Mouse (Mus musculus): ENCODE results near the gene Relb. TPM values are rescaled to one million over a fixed set of nuclear protein-coding genes. Genes with fewer than 3 reads are reported as not detected.

The Relb gene
- 3.5 and 4.2 TPM in 2 replicates for polyA plus RNA-seq (2016; fragmentation: Nextera tagmentation; extraction: Ambion mirVana)

GRCm38 (mm10) chr7:19629361-19629734 lies at the start of gene Relb:
Gene Relb, minus strand, starts transcription at chr7:19629438.
- H3K9me3 ChIP-seq: no peaks in the 10 kb centered on the region
- H3K4me3 ChIP-seq: peak within 1 kb of the TSS; percentile 78
- peak; percentile 93 for DNase-seq (ENCODE audit: low spot score)
- WGBS: under 1% methylated on average over 41 of the region's 41 CpGs
- peaks cover 15% of the 10 kb centered on the region for H3K4me1 ChIP-seq
- H3K36me3 ChIP-seq (replicated peaks): peaks cover 27% of the 10 kb centered on the region
- H3K27me3 ChIP-seq (replicated peaks; ENCODE audit: low read depth, poor library complexity, severe bottlenecking): no peaks in the 10 kb centered on the region
- peak within 1 kb of the TSS; percentile 75 for H3K27ac ChIP-seq (replicated peaks)

DNA sequence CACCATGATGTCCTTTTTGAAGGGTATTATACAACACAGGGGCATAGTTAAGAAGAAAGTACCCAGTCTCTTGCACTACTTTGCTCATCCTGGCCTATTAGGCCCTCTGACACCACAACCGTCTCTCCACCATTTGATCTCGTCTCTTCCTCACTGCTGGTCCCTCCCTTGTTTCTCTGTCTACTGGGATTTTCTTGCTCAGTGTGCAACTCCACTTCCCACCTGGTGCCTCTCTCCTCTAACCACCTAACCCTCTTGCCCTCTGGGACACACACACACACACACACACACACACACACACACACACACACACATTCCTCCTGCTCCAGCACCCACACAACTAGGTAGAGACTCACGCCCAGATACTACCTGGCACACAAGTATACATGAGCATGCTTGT lies 49.7 kb upstream of the Relb start:
- no peak overlapping the region for H3K4me3 ChIP-seq
- H3K4me1 ChIP-seq: no peaks in the 10 kb centered on the region
- H3K36me3 ChIP-seq (replicated peaks): no peaks in the 10 kb centered on the region
- WGBS: 87% methylated on average over 3 of the region's 3 CpGs
- H3K27ac ChIP-seq (replicated peaks): no peak overlapping the region
- no peak for DNase-seq (ENCODE audit: low spot score)
- no peaks in the 10 kb centered on the region; the same call in 1 of the 2 replicates for H3K27me3 ChIP-seq (replicated peaks; ENCODE audit: low read depth, poor library complexity, severe bottlenecking)
- H3K9me3 ChIP-seq: no peaks in the 10 kb centered on the region

GRCm38 (mm10) chr7:19677872-19678271 lies 48.6 kb upstream of the Relb start, which contains the start of gene Apoc2:
Gene Apoc2, minus strand, starts transcription at chr7:19677941.
- no peaks in the 10 kb centered on the region for H3K4me1 ChIP-seq
- H3K27me3 ChIP-seq (replicated peaks; ENCODE audit: low read depth, poor library complexity, severe bottlenecking): no peaks in the 10 kb centered on the region; the same call in 1 of the 2 replicates
- H3K4me3 ChIP-seq: no peak within 1 kb of the TSS
- H3K36me3 ChIP-seq (replicated peaks): no peaks in the 10 kb centered on the region
- H3K27ac ChIP-seq (replicated peaks): no peak within 1 kb of the TSS
- no peaks in the 10 kb centered on the region for H3K9me3 ChIP-seq
- WGBS: 69% methylated on average over 8 of the region's 8 CpGs
- DNase-seq (ENCODE audit: low spot score): no peak

- 70% methylated on average over 1 of the region's 1 CpGs for WGBS
- DNase-seq (ENCODE audit: low spot score): no peak
- no peak overlapping the region for H3K27ac ChIP-seq (replicated peaks)
- no peaks in the 10 kb centered on the region for H3K9me3 ChIP-seq
- H3K36me3 ChIP-seq (replicated peaks): no peaks in the 10 kb centered on the region
- no peaks in the 10 kb centered on the region; the same call in 1 of the 2 replicates for H3K27me3 ChIP-seq (replicated peaks; ENCODE audit: low read depth, poor library complexity, severe bottlenecking)
- no peaks in the 10 kb centered on the region for H3K4me1 ChIP-seq
- no peak overlapping the region for H3K4me3 ChIP-seq
These were observed 47.4 kb upstream of the Relb start for GRCm38 (mm10) chr7:19676662-19677061.

GRCm38 (mm10) chr7:19675824-19676223 lies 46.6 kb upstream of the Relb start:
- Histone ChIP-seq H3K36me3 (replicated peaks) (no peaks in the 10 kb centered on the region), H3K9me3 (no peaks in the 10 kb centered on the region), H3K4me1 (no peaks in the 10 kb centered on the region), H3K27me3 (replicated peaks; ENCODE audit: low read depth, poor library complexity, severe bottlenecking) (no peaks in the 10 kb centered on the region), H3K4me3 (no peak overlapping the region), H3K27ac (replicated peaks) (no peak overlapping the region)
- DNase-seq (ENCODE audit: low spot score): no peak
- 84% methylated on average over 10 of the region's 10 CpGs for WGBS

GRCm38 (mm10) chr7:19673083-19673699 lies 44.0 kb upstream of the Relb start:
- Histone ChIP-seq H3K4me1 (peaks cover 9% of the 10 kb centered on the region), H3K4me3 (no peak overlapping the region), H3K36me3 (replicated peaks) (no peaks in the 10 kb centered on the region), H3K27me3 (replicated peaks; ENCODE audit: low read depth, poor library complexity, severe bottlenecking) (no peaks in the 10 kb centered on the region), H3K27ac (replicated peaks) (no peak overlapping the region), H3K9me3 (no peaks in the 10 kb centered on the region)
- WGBS: 67% methylated on average over 14 of the region's 14 CpGs
- no peak for DNase-seq (ENCODE audit: low spot score)

- Histone ChIP-seq H3K4me3 (no peak overlapping the region), H3K27ac (replicated peaks) (no peak overlapping the region), H3K4me1 (peaks cover 9% of the 10 kb centered on the region), H3K9me3 (no peaks in the 10 kb centered on the region), H3K27me3 (replicated peaks; ENCODE audit: low read depth, poor library complexity, severe bottlenecking) (no peaks in the 10 kb centered on the region), H3K36me3 (replicated peaks) (no peaks in the 10 kb centered on the region)
- DNase-seq (ENCODE audit: low spot score): no peak
- WGBS: 70% methylated on average over 10 of the region's 10 CpGs
These were observed 42.3 kb upstream of the Relb start for GRCm38 (mm10) chr7:19671511-19671910.

GRCm38 (mm10) chr7:19668947-19669721 lies 39.9 kb upstream of the Relb start:
- Histone ChIP-seq H3K4me3 (peak overlapping the region; percentile 40), H3K27me3 (replicated peaks; ENCODE audit: low read depth, poor library complexity, severe bottlenecking) (no peaks in the 10 kb centered on the region), H3K27ac (replicated peaks) (peak overlapping the region; percentile 76), H3K36me3 (replicated peaks) (no peaks in the 10 kb centered on the region), H3K9me3 (no peaks in the 10 kb centered on the region), H3K4me1 (peaks cover 18% of the 10 kb centered on the region)
- peak; percentile 90 for DNase-seq (ENCODE audit: low spot score)
- WGBS: 10% methylated on average over 10 of the region's 10 CpGs

DNA sequence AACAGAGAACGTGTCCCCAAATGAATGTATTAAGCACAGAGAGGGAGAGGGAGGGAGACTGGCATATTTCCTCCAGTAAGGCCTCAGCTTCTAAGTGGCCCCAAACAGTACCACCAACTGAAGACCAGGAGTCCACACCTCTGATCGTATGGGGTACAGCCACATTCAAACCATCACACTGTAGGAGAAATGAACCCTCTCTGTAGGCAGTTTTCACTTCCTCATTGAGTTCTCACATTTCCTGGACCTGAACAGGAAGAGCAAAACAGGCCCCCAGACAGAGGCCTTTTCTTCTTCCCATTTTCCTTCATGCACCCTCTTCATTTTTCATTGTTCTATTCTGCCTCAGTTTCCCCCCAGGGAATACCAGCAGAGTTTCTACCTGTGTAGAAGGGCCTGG lies 38.2 kb upstream of the Relb start:
- H3K36me3 ChIP-seq (replicated peaks): peaks cover 6% of the 10 kb centered on the region
- WGBS: 80% methylated on average over 2 of the region's 2 CpGs

DNA sequence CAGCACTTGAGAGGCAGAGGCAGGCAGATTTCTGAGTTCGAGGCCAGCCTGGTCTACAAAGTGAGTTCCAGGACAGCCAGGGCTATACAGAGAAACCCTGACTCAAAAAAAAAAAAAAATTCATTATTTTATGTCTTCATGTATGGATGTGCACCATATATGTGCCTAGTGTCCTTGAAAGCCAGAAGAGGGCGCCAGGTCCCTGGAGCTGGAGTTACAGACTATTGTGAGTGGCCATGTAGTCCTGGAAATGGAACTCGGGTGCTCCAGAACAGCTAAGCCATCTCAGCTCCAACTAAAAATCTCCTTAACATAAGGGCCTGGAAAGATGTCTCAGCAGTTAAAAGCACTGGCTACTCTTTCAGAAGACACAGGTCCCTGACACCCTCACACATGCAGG lies 37.5 kb upstream of the Relb start:
- Histone ChIP-seq H3K9me3 (no peaks in the 10 kb centered on the region), H3K4me1 (peaks cover 27% of the 10 kb centered on the region), H3K4me3 (no peak overlapping the region), H3K36me3 (replicated peaks) (peaks cover 13% of the 10 kb centered on the region), H3K27me3 (replicated peaks; ENCODE audit: low read depth, poor library complexity, severe bottlenecking) (no peaks in the 10 kb centered on the region), H3K27ac (replicated peaks) (no peak overlapping the region)
- DNase-seq (ENCODE audit: low spot score): no peak
- 70% methylated on average over 3 of the region's 3 CpGs for WGBS

More for the DNA sequence above, 38.2 kb upstream of the Relb start:
- DNase-seq (ENCODE audit: low spot score): no peak
- Histone ChIP-seq H3K4me3 (no peak overlapping the region), H3K27ac (replicated peaks) (no peak overlapping the region), H3K27me3 (replicated peaks; ENCODE audit: low read depth, poor library complexity, severe bottlenecking) (no peaks in the 10 kb centered on the region), H3K4me1 (peaks cover 27% of the 10 kb centered on the region), H3K9me3 (no peaks in the 10 kb centered on the region)

DNA sequence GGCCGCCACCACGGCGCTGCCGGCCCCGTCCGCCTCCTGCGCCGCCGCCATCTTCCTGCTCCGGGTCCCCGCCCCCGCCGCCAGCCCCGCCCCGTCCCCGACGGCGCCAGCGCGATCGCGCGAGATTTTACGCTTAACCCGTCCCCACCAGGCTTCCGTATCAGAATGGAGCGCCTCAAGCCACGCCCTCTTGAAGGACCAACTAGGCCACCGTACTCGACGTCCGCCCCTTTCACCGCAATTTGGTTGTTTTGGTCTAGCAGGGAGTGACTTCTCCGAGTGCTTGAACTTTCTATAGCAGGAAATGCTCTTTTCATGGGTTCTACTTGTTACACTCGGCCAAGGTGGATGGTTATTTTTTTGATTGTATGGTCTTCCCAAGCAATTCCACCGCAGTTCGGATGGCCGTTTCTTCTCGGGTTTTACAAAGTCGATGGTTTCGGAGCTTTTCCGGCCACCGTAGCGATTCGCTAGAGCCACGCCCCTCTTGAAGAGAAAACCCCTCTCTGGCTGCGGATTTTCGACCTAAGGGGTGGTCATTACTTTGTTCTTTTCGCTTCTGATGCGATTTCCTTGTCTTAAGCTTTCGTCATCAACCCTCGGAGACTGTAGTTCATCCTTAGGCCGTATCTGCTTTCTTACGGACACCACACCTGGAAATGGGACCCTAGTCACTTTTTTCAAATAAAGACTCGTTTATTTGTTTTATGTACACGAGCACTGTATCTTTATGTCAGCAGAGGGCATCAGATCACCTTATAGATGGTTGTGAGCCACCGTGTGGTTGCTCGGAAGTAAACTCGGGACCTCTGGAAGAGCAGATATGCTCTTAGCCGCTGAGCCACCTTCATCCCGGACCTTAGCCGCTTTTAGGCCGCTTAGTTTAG lies 36.0 kb upstream of the Relb start, which contains the start of gene Clptm1:
TSS of gene Clptm1 (minus strand) at position 79 of the 887 bp plus-strand sequence.
- Histone ChIP-seq H3K4me3 (peak within 1 kb of the TSS; percentile 93), H3K27me3 (replicated peaks; ENCODE audit: low read depth, poor library complexity, severe bottlenecking) (no peaks in the 10 kb centered on the region), H3K4me1 (peaks cover 27% of the 10 kb centered on the region), H3K27ac (replicated peaks) (peak within 1 kb of the TSS; percentile 92), H3K36me3 (replicated peaks) (peaks cover 29% of the 10 kb centered on the region), H3K9me3 (no peaks in the 10 kb centered on the region)
- WGBS: under 1% methylated on average over 63 of the region's 63 CpGs
- peak; percentile 99 for DNase-seq (ENCODE audit: low spot score)

DNA sequence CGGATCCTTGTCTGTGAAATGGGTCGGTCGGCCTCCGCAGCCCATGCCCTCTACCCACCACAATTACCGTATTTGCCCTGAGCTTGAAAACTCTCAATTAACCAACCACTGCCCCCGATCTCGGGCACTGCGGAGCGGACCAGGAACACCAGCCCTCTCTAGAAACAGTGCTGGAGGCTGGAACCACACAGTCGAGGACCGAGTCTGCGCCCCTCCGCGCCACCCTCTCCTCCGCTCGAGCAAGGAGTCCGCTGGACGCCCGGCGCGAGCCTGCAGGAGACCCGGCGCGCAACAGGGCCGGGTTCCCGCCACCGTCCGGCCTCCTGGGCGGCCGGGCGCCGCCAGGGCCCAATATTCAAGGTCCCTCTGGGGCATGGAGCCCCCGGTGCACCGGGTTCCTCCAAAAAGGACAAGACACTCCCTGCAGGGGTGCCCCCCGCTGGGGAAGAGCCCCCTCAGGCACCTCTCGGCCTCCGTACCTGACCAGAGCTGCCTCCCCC lies 35.3 kb upstream of the Relb start:
- under 1% methylated on average over 37 of the region's 37 CpGs for WGBS
- Histone ChIP-seq H3K27me3 (replicated peaks; ENCODE audit: low read depth, poor library complexity, severe bottlenecking) (no peaks in the 10 kb centered on the region), H3K4me3 (peak overlapping the region; percentile 93), H3K9me3 (no peaks in the 10 kb centered on the region), H3K36me3 (replicated peaks) (peaks cover 36% of the 10 kb centered on the region), H3K4me1 (peaks cover 24% of the 10 kb centered on the region), H3K27ac (replicated peaks) (peak overlapping the region; percentile 92)
- no peak for DNase-seq (ENCODE audit: low spot score)
